Mouse (Mus musculus) 3T3-L1 (cell line): ENCODE measurements around the gene Apol10a.
"Not testable (repeated sequence)": the region's sequence is repeated elsewhere in the genome, so short reads cannot be mapped to it uniquely, and the experiment has no call there.

Source experiments
- DNase-seq: peaks from one replicate; pipeline ENCODE4 v3.0.0-alpha.2; 2015; ENCODE audit warnings: low read depth, low spot score

Gene Apol10a

DNA sequence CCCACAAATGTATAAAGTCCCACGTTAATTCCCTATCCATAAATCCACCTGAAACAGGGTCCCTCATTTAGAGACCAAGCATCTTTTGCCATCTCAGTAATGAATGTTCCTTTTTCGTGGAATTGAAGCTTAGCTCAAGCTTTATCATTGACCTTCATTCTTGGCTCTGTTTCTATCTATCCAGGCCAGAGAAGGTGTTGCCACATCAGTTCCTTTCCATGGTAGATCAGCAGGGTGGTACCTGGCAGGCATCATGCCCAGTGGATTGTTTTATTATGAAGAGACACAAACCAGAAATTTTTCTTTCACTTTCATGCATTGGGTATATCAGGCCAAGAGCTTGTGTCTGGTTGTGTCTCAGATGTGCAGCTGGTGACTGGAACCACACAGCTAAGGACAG, at the start of gene Apol10a:
TSS of gene Apol10a (plus strand) at position 355 of the 400 bp plus-strand sequence.
- DNase-seq, result not testable (repeated sequence)

DNA sequence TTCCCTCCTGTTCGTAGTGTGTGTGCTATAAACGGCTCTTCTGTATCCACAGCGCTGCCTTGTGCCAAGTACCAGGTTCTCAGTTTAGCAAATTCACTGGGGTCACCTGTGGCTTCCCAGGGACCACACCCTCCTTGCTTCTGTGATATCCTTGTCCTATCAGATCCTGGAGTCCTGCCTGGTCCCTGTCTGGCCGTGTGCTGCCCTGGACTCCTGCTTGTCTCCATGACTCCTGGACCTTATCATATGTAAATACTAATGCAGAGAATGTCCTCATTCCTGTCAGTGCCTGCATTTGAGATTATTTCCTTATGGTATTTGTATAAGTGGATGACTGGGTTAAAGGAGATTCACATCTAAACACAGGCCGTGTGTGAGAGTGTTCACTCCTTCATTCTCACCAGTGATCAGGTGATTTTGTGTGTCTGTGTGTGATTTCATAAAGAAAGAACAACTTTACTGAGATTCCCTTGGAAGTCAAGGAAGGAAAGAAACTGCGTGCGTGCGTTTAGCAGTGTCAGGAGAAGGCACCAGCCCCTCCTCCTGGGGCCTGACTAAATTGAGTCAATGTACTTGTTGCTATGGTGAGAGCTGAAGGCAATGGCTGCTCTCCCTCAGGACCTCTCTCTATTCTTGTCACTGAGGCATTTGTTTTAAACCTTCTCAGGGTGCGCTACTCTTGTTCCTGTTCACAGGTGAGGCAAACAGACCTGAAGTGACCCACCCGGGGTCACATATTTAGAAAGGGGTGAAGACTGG, 48.0 kb upstream of the Apol10a start:
- not testable (repeated sequence) for DNase-seq

DNA sequence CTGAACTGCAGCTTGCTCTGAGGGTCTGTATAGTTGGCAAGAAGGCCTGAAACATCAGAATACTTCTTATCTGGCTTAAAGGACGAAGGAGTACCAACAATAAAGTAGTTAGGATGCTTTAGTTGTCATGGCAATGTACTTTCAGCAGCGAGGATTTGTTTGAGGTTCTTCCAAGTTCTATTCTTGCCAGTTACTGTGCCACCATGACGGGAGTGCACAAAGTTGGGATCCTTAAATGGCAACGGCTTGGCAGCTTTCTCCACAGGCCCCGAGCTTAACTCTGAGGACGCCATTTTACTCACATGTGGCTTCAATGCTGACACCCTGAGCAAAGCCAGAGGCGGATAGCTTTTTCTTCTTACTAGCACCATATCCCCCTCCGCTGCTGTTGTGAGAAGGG, 32.1 kb upstream of the Apol10a start:
- DNase-seq, result not testable (repeated sequence)

GRCm38 (mm10) chr15:77445668-77446067, 31.2 kb upstream of the Apol10a start:
- not testable (repeated sequence) for DNase-seq

DNA sequence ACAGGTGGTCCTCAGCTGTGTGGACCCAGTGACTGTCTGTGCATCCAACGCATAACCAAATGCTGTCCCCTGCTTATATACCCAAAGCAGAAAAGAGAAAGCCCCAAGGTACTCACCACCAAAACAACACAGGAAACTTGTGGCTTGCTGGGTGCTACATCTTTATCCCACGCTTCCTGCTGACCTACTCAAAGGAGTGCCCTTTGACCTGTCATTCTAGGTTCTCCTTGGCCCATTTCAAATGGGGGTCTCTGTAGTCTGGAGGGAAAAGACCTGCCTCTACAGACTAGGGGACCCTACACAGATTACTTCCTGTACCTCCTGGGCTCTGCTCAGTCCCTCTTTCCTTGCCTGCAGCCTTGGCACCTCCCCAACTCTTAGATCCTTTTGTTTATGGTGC, 29.5 kb upstream of the Apol10a start, which contains the start of gene Apol7b:
TSS of gene Apol7b (minus strand) at position 101 of the 400 bp plus-strand sequence.
- not testable (repeated sequence) for DNase-seq

- not testable (repeated sequence) for DNase-seq
These were observed 26.9 kb upstream of the Apol10a start for GRCm38 (mm10) chr15:77449927-77450326.

GRCm38 (mm10) chr15:77474699-77475390, 2.0 kb upstream of the Apol10a start:
- DNase-seq, result not testable (repeated sequence)

GRCm38 (mm10) chr15:77482140-77482794, 5.4 kb downstream of the Apol10a start:
- DNase-seq, result no peak

- DNase-seq, result not testable (repeated sequence)
These were observed 16.3 kb downstream of the Apol10a start for GRCm38 (mm10) chr15:77493181-77493580.

DNA sequence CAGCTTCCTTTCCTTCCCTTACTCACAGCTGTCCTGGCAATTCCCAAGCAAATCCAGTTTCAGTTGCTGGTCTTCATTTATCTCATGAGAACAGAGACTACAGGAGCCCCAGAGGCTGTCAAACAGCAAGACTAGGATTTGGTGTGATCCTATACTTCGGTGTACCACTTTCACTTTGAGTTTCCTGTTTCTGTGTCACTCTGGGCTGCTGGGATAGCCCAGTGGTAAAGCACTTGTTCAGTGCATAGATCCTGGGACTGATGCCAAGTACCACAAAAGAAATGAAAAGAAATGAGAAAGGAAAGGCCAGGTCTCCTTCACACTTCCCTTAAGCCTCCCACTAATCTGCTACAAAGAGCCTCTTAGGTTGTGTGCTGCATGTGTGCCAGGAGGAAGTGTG, 17.8 kb downstream of the Apol10a start:
- DNase-seq, result not testable (repeated sequence)

DNA sequence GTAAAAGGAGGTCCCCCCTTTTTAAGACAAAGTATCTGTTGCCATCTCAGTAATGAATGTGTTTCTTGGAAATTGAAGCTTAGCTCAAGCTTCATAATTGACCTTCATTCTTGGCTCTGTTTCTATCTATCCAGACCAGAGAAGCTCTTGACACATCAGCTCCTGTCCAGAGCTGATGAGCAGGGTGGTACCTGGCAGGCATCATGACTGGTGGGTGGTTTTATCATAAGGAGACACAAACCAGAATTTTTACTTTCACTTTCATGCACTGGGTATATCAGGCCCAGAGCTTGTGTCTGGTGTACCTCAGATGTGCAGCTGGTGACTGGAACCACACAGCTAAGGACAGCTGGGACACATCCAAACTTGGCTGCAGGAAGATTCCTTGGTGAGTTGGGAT, 31.1 kb downstream of the Apol10a start, which contains the start of gene Apol11a:
TSS of gene Apol11a (plus strand) at position 306 of the 400 bp plus-strand sequence.
- not testable (repeated sequence) for DNase-seq

DNA sequence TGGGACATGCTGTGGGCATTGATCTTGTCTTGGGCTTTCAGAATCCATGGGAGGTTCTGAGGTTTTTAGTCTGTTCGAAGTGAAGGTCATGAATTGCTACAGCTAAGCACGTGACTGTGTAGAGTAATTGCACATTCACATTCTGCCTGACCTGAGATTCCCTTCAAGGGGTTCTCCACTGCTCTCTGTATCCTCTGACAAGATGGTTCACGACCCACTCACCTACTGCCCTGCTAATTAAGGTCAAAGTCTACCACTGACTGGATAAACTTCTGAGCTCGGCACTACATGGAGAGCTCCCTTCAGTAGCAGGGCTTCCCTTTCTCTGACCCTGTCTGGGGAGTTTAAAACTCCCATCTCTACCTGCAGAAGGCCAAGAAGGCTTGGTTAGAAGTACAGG, 43.7 kb downstream of the Apol10a start:
- not testable (repeated sequence) for DNase-seq

DNA sequence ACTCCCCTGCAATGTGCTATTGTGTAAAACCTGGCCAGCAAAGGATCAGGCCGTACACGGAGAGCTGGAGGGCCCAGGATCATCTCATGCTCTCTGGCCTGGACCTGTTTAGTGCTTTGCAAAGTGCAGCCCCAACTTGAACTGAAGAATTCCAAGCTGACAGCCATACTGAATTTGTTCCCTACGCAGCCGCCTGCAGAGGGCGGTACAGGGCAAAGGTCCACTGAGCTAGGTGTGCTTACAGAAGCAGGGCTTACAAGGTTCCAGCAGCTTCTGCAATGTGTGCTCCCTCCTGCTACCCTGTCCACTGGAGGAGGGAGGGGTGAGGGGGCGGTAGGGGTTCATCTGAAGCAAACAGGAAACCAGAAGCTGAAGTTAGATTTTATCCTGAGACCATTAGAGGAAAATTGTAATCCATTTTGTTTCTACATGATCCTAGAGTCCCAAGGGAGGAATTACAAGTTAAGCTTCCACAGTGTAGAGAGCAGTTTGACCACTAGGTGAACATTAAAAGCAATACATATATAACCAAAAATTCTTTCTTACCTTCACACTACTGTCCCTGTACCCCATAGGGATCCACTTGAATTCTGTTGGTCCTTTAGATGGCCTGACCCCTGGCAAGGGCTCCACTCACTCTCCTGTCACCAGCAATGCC, 46.5 kb downstream of the Apol10a start:
- not testable (repeated sequence) for DNase-seq

DNA sequence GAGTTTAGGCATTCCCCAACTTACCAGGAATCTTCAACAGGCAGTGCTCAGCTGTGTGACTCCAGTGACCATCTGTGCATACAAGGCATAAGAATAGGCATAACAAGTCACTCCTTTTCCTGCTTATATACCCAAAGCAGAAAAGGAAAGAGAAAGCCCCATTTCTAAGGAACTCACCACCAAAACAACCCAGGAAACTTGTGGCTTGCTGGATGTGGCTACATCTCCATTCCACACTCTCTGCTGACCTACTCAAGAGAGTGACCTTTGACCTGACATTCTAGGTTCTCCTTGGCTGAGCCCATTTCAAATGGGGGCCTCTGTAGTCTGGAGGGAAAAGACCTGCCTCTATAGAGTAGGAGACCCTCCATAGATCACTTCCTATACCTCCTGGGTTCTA, 56.4 kb downstream of the Apol10a start, which contains the start of gene Apol7c:
TSS of gene Apol7c (minus strand) at position 101 of the 400 bp plus-strand sequence.
- DNase-seq, result no peak

DNA sequence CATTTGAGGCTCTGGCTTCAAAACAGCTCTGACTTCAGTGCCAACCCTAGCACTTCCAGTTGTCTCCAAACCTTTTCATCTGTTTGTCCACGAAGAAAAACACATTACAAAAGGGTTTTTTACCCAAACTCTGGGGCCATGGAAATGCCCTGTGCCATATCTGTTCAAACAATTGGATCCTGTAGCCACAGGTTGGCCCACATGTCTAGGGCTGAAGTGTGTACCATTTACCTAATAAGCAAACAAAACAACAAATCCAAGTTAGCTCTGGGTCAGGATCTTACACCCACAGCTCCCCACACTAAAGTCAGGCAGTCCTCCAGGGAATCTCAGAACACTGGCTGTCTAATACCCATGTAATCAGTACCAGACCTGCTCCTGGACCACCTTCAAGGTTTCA, 62.4 kb downstream of the Apol10a start:
- DNase-seq, result not testable (repeated sequence)
